Mouse (Mus musculus): ENCODE data around the gene Strbp.

GRCm38 (mm10) chr2:37486408-37486807, 217.3 kb downstream of the Strbp start:
- no peak for TF ChIP-seq CTCF (IDR thresholded peaks at IDR 0.05; ENCODE audit: low read depth, low read length)
- TF ChIP-seq POLR2A (IDR thresholded peaks at IDR 0.05; ENCODE audit: insufficient read depth, low read length), result no peak
- no peak for TF ChIP-seq EP300 (IDR thresholded peaks at IDR 0.05; ENCODE audit: insufficient read depth, low read depth, low read length)
